Mouse (Mus musculus): ENCODE data around the gene Nfatc4.
A peak's percentile ranks its signal among the peaks of the same experiment; 100 is the strongest.

Nfatc4 gene

GRCm38 (mm10) chr14:55822991-55823762, at the start of gene Nfatc4:
TSS of gene Nfatc4 (plus strand) at chr14:55823144.
- DNase-seq (ENCODE audit: extremely low read depth, insufficient read length, low spot score): peak; percentile 73

- no peak for DNase-seq (ENCODE audit: extremely low read depth, insufficient read length, low spot score)
Measured at GRCm38 (mm10) chr14:55776711-55777110, 46.2 kb upstream of the Nfatc4 start.

- DNase-seq (ENCODE audit: extremely low read depth, insufficient read length, low spot score): no peak
Measured at GRCm38 (mm10) chr14:55777176-55777575, 45.8 kb upstream of the Nfatc4 start.

GRCm38 (mm10) chr14:55777806-55778205, 45.1 kb upstream of the Nfatc4 start:
- no peak for DNase-seq (ENCODE audit: extremely low read depth, insufficient read length, low spot score)

- no peak for DNase-seq (ENCODE audit: extremely low read depth, insufficient read length, low spot score)
Measured at GRCm38 (mm10) chr14:55778686-55779085, 44.3 kb upstream of the Nfatc4 start.

GRCm38 (mm10) chr14:55779656-55780055, 43.3 kb upstream of the Nfatc4 start:
- DNase-seq (ENCODE audit: extremely low read depth, insufficient read length, low spot score): no peak

- DNase-seq (ENCODE audit: extremely low read depth, insufficient read length, low spot score): no peak
Measured at GRCm38 (mm10) chr14:55780736-55781135, 42.2 kb upstream of the Nfatc4 start.

- DNase-seq (ENCODE audit: extremely low read depth, insufficient read length, low spot score): no peak
Measured at GRCm38 (mm10) chr14:55781310-55781709, 41.6 kb upstream of the Nfatc4 start.

GRCm38 (mm10) chr14:55782361-55782960, 40.5 kb upstream of the Nfatc4 start:
- DNase-seq (ENCODE audit: extremely low read depth, insufficient read length, low spot score): no peak

GRCm38 (mm10) chr14:55783171-55783957, 39.6 kb upstream of the Nfatc4 start:
- no peak for DNase-seq (ENCODE audit: extremely low read depth, insufficient read length, low spot score)

- no peak for DNase-seq (ENCODE audit: extremely low read depth, insufficient read length, low spot score)
Measured at GRCm38 (mm10) chr14:55783958-55784235, 39.0 kb upstream of the Nfatc4 start, which contains the start of gene Adcy4. TSS of gene Adcy4 (minus strand) at chr14:55784095.

- no peak for DNase-seq (ENCODE audit: extremely low read depth, insufficient read length, low spot score)
Measured at GRCm38 (mm10) chr14:55785195-55785594, 37.7 kb upstream of the Nfatc4 start.

- no peak for DNase-seq (ENCODE audit: extremely low read depth, insufficient read length, low spot score)
Measured at GRCm38 (mm10) chr14:55787731-55788130, 35.2 kb upstream of the Nfatc4 start.

GRCm38 (mm10) chr14:55788256-55789050, 34.5 kb upstream of the Nfatc4 start, which contains the start of gene Ripk3:
TSS of gene Ripk3 (minus strand) at chr14:55788865.
- no peak for DNase-seq (ENCODE audit: extremely low read depth, insufficient read length, low spot score)

- DNase-seq (ENCODE audit: extremely low read depth, insufficient read length, low spot score): no peak
Measured at GRCm38 (mm10) chr14:55793461-55793860, 29.5 kb upstream of the Nfatc4 start.

GRCm38 (mm10) chr14:55793946-55794345, 29.0 kb upstream of the Nfatc4 start:
- peak; percentile 45 for DNase-seq (ENCODE audit: extremely low read depth, insufficient read length, low spot score)

GRCm38 (mm10) chr14:55795380-55796163, 27.4 kb upstream of the Nfatc4 start:
- peak; percentile 48 for DNase-seq (ENCODE audit: extremely low read depth, insufficient read length, low spot score)

GRCm38 (mm10) chr14:55814885-55815284, 8.1 kb upstream of the Nfatc4 start:
- DNase-seq (ENCODE audit: extremely low read depth, insufficient read length, low spot score): no peak

- DNase-seq (ENCODE audit: extremely low read depth, insufficient read length, low spot score): peak; percentile 66
Measured at GRCm38 (mm10) chr14:55815310-55815751, 7.6 kb upstream of the Nfatc4 start.
